Mouse (Mus musculus): ENCODE measurements around the gene Stk32b. TPM values are rescaled to one million over a fixed set of nuclear protein-coding genes. Genes with fewer than 3 reads are reported as not detected.

Gene Stk32b
- total RNA-seq, 2 experiments from 2014 or later: 8.7 to 9.0 TPM

DNA sequence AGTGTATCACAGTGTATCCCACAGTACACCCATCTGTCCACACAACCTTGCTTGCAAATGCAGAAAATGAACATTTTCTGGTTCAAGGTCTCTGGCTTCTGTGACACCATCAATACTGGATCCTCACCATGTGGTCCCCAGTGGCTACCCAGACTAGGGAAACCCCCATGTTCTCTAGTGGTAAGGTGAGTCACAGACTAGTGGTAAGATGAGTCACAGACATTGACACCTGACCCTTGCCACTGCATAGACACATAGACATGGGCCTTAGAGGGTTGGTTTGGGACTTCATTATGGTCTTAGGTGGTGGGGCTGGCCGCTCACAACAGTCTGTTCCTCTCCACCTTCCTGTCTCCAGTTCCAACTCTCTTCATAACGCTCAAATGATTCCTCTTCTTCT lies 274.2 kb downstream of the Stk32b start:
- DNase-seq (ENCODE audit: extremely low spot score in 1 of 2, low spot score in 2 of 2): no peak
- intact Hi-C loops (cut with DNase I): no loop called here

DNA sequence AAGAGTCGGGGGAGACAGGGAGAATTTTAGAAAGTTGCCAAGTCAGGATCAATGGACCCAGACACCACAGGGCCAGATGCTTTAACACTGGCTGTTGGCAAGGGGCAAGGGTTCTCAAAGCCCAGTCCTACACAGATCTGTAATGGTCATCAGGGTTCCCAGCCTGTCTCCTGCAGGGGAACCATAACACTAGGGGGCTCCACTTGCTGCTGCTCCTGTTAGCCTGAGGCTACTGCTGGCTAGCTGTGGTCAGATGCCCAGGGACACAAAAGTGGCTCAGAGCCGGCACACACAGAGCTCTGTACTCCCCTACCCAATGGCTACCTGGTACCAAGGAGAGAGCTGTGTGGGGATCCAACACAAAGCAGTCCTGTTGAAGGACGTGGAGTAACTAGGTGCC lies 281.6 kb downstream of the Stk32b start:
- no peak for DNase-seq (ENCODE audit: extremely low spot score in 1 of 2, low spot score in 2 of 2)
- intact Hi-C loops (cut with DNase I): loop anchor here (5.0 kb wide), 1 partner anchor 282 kb away; the partner anchor contains the start of gene Stk32b

DNA sequence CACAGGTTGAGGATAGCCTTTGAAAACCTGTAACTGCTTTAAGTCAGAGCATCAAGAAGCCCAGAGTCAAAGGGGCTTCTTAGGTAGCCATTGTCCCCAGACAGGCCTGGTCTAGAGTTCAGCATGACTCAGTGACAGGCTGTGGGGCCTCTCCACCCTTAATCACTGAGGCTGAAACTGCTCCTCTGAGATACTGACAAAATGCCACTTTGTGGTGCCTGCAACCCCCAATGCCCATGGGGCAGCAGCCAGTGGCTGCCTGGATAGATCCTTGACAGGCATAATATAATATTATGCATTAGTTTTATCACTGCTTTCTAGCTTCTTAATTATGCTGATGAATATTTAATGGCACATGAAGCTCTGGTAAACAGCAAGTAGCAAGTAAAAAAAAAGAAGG lies 289.8 kb downstream of the Stk32b start:
- DNase-seq (ENCODE audit: extremely low spot score in 1 of 2, low spot score in 2 of 2): no peak
- intact Hi-C loops (cut with DNase I): no loop called here

DNA sequence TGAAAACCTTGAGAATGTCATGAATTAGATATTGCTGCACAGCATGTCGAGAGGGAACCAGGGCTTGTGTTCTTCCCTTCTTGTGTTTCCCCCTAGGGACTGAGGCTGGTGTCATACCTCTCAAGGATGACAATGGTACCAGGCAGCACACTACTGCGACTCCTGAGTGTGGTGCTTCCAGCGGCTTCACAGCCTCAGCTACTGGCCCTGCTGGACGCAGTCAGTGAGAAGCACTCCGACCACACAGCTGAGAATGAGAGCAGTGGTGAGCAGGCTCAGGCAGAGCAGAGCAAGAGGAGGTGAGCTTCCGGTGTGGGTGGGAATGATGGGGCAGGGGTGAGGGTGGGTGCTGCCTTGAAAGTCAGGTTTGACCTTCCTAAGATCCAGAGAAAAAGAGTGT lies 297.9 kb downstream of the Stk32b start:
- no peak for DNase-seq (ENCODE audit: extremely low spot score in 1 of 2, low spot score in 2 of 2)
- intact Hi-C loops (cut with DNase I): no loop called here

Other genes starting within 250 kb of the Stk32b start
- gene Cytl1, start 18.3 kb upstream of the Stk32b start, total RNA-seq (2021): under 1 TPM in 1 of 2 experiments, not detected in 1; 0.36 TPM
- gene Msx1, start 107.4 kb upstream of the Stk32b start, total RNA-seq (2021): 1 to 10 TPM; 2.6 to 3.4 TPM

Measured in left cerebral cortex, postnatal 10 days (tissue).